Mouse (Mus musculus) cerebellum, adult 2 months (tissue): ENCODE measurements around the gene Bbip1.

Source experiments
- CTCF ChIP-seq: fragments of 200-500 bp; IDR thresholded peaks from 2 replicates; pipeline ENCODE4 v1.5.1; 2011; ENCODE audit warnings: low read depth, mild to moderate bottlenecking, control low read depth, low read length, moderate library complexity, borderline replicate concordance; ENCODE audit not compliant: insufficient read depth
- POLR2A ChIP-seq: fragments of 200-500 bp; IDR thresholded peaks from 2 replicates; pipeline ENCODE4 v1.6.1; 2011; ENCODE audit warnings: low read length, control low read depth, borderline replicate concordance; ENCODE audit not compliant: insufficient read depth

DNA sequence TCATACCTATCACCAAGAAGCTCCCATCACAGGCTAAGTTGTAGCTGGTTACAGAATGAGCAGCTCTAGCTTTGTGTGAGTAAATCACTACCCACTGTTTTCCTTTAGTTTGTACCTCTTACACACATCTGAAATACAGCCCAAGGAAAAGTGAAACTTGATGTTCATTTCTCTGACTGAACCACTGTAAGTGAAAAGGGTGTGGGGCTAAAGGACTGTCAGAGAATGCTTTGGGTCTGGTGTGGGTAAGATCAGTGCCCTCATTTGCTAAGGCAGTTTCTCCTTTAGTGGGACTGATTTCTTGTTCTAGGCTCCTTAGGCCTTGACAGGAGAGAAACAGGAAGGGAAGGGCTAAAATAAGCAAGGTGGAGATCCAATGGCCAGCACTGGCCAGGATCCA lies 10.4 kb downstream of the Bbip1 start:
- TF ChIP-seq POLR2A: no peak
- TF ChIP-seq CTCF: no peak
